Mouse (Mus musculus) kidney, embryonic 16.5 days (tissue): ENCODE data around the gene Mn1. TPM values are rescaled to one million over a fixed set of nuclear protein-coding genes. Genes with fewer than 3 reads are reported as not detected.

Experiments
- ATAC-seq: fragments of 200-750 bp; cut with Nextera tagmentation; 2 replicates; pipeline ENCODE4 v1.8.0; 2017; ENCODE audit warnings: moderate TSS enrichment; ENCODE audit not compliant: low FRiP score, low TSS enrichment
- H3K27ac ChIP-seq: fragments of 300-500 bp; sonication (generic); 2 replicates; pipeline ENCODE4 v1.5.1; 2014; ENCODE audit warnings: low read length
- H3K27me3 ChIP-seq: fragments of 300-500 bp; sonication (generic); 2 replicates; pipeline ENCODE4 v1.6.1; 2014; ENCODE audit warnings: low read length, control low read depth, mixed read lengths; ENCODE audit not compliant: insufficient read depth
- H3K36me3 ChIP-seq: fragments of 300-500 bp; sonication (generic); 2 replicates; pipeline ENCODE4 v1.6.1; 2014; ENCODE audit warnings: low read length, control low read depth, mixed read lengths; ENCODE audit not compliant: insufficient read depth
- H3K4me1 ChIP-seq: fragments of 300-500 bp; sonication (generic); 2 replicates; pipeline ENCODE4 v1.6.1; 2014; ENCODE audit warnings: low read length, control low read depth, mixed read lengths; ENCODE audit not compliant: insufficient read depth
- H3K4me2 ChIP-seq: fragments of 300-500 bp; sonication (generic); replicated peaks from 2 replicates; pipeline ENCODE4 v1.6.1; 2014; ENCODE audit warnings: low read depth, low read length
- H3K4me3 ChIP-seq: fragments of 300-500 bp; sonication (generic); 2 replicates; pipeline ENCODE4 v1.5.1; 2014; ENCODE audit warnings: mild to moderate bottlenecking, low read length
- H3K9ac ChIP-seq: fragments of 300-500 bp; sonication (generic); replicated peaks from 2 replicates; pipeline ENCODE4 v1.6.1; 2014; ENCODE audit warnings: low read length
- H3K9me3 ChIP-seq: fragments of 300-500 bp; sonication (generic); 2 replicates; pipeline ENCODE4 v1.6.1; 2016; ENCODE audit warnings: low read length, control low read depth
- WGBS: fragments of 180-500 bp; shearing (Covaris S2); extraction: QIAGEN DNeasy Blood & Tissue Kit; methylation state at CpG from one replicate; pipeline ENCODE4 v1.1.7; 2014; 5-methylcytosine and 5-hydroxymethylcytosine counted together
- polyA plus RNA-seq: library from polyadenylated mRNA; unstranded; fragments of >200 nt; fragmentation: Nextera tagmentation; extraction: Ambion mirVana; gene quantifications from 2 replicates; pipeline ENCODE4 v1.2.1, GENCODE M21; 2015

Gene Mn1
- polyA plus RNA-seq, 1 experiment from 2014 or later: 6.9 TPM

DNA sequence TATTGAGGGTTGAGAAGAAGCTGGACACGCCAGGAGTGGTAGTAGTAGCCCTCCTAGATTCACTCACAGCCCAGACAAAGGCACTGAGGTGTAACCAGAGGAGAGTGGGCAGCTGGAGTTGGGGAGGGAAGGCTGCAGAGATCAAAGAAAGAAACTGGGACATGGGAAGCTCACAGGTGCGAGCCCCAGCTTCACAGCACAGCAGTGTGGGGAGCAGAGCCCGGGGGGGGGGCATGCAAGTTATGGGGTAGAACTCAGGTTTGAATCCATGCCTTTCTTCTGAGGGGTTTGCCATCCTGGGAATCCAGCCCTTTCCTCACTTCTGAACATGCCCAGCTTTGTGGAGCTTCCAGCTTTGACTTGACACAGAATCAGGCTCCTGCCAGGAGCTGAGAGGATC lies 82.9 kb downstream of the Mn1 start:
- H3K27ac ChIP-seq: no peak overlapping the region
- no peak overlapping the region for H3K9ac ChIP-seq
- no peaks in the 10 kb centered on the region for H3K4me1 ChIP-seq
- H3K9me3 ChIP-seq: no peaks in the 10 kb centered on the region
- 46% methylated on average over 3 of the region's 3 CpGs for WGBS
- peaks cover 22% of the 10 kb centered on the region for H3K27me3 ChIP-seq
- no peak for ATAC-seq
- H3K36me3 ChIP-seq: no peaks in the 10 kb centered on the region
- H3K4me3 ChIP-seq: no peak overlapping the region
- no peak overlapping the region for H3K4me2 ChIP-seq

DNA sequence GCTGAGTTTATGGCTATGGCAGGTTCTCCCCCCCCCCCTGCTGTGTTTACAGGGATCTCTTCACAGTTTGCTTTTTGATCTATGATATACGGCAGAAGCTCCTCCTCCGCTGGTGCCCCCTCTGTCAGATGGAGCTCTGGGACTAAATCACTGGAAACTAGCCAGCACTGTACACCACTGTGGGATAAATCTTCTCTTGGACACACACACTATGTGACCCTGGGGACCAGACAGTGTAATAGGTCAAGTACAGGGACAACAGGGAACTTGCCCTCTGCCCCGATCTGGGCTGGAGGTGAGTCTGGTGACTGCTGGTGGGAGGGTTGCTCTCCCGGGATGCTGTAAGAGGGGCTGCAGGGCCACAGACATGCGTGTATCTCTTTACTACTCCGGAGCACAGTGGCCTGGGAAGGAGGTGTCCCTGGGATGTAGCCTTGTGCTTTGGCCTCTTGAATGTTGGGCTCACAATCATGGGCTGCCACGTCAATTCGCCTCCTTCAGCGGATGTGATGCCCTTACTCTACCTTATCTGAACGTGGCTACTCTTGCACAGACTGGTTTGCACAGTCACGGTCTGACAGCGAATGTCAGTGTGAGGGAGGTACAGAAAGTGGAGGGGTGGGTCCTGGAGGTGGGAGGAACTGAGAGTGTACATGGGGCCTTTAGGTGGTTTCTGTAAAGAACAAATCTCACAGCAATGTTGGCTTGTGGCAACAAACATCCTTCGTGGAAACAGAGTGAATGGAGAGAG lies 84.7 kb downstream of the Mn1 start:
- H3K4me1 ChIP-seq: peaks cover 11% of the 10 kb centered on the region
- H3K27me3 ChIP-seq: peaks cover 22% of the 10 kb centered on the region
- no peak overlapping the region for H3K9ac ChIP-seq
- no peak overlapping the region for H3K27ac ChIP-seq
- H3K9me3 ChIP-seq: no peaks in the 10 kb centered on the region
- no peak overlapping the region for H3K4me2 ChIP-seq
- H3K36me3 ChIP-seq: no peaks in the 10 kb centered on the region
- 29% methylated on average over 13 of the region's 13 CpGs for WGBS
- no peak for ATAC-seq
- H3K4me3 ChIP-seq: no peak overlapping the region

DNA sequence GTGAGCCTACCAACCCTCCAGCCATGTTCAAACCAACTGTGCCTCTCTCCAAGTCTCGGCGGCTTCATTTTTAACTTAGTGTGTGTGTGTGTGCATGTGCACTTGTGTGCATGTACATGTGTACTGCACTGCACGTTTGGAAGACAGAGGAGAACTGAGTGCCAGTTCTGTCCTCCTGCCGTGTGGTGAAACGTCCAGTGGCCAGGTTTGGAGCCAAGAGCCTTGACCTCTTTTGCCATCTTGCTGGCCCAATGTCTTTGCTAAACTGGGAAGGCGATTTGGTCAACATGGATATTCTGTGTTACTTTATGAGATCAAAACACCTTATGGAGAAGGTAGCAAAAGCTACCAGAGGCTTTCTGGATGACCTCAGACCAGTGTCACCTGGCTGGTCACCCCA lies 88.1 kb downstream of the Mn1 start:
- WGBS: 89% methylated on average over 6 of the region's 6 CpGs
- H3K9ac ChIP-seq: no peak overlapping the region
- no peaks in the 10 kb centered on the region for H3K9me3 ChIP-seq
- no peak overlapping the region for H3K27ac ChIP-seq
- no peak overlapping the region for H3K4me3 ChIP-seq
- H3K4me1 ChIP-seq: peaks cover 32% of the 10 kb centered on the region
- H3K4me2 ChIP-seq: no peak overlapping the region
- H3K27me3 ChIP-seq: peaks cover 30% of the 10 kb centered on the region
- no peak for ATAC-seq
- no peaks in the 10 kb centered on the region for H3K36me3 ChIP-seq

DNA sequence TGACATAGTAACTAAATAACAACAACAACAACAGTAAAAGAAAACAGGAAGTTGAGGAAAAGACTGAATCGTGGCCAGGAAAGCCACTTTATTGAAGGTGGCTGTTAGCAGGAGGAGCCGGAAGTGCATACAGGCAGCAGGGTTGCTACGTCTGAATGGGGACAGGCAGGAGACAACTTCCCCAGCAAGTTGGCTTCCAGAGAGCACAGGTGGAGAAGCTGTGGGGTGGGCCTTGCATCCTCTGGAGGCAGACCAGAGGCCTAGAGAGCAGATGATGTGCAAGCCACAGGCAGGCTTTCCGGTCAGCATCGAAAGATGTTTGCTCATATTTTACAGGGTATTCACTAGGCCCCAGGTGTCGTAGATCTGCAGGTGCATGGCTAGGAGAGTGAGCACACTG lies 88.7 kb downstream of the Mn1 start:
- Histone ChIP-seq H3K27me3 (peaks cover 36% of the 10 kb centered on the region), H3K36me3 (no peaks in the 10 kb centered on the region), H3K4me3 (no peak overlapping the region), H3K4me1 (peaks cover 38% of the 10 kb centered on the region), H3K9ac (no peak overlapping the region), H3K4me2 (no peak overlapping the region), H3K9me3 (no peaks in the 10 kb centered on the region), H3K27ac (no peak overlapping the region)
- WGBS: 84% methylated on average over 6 of the region's 6 CpGs
- no peak for ATAC-seq

DNA sequence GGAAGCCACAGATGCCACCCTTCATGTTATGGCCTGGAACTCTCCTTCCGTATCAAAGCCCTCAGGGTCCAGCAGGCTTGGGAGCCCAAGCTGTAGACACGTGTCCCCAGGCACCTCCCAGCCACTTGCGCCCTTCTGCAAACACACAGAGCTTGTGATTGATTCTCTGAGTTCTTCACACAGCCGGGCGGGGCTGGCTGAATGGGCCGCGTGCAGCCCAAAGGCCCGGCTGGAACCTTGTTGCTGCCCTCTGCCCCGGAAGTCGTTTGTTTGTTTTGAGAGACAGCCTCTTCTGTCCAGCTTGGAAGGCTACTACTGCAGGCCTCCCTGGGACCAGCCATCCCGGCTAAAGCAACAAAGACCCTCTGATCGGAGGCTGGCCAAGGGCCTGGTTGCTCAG lies 89.2 kb downstream of the Mn1 start:
- peaks cover 39% of the 10 kb centered on the region for H3K4me1 ChIP-seq
- peak overlapping the region; percentile 6; the same call in 1 of the 2 replicates for H3K27ac ChIP-seq
- H3K9me3 ChIP-seq: no peaks in the 10 kb centered on the region
- no peak overlapping the region for H3K4me2 ChIP-seq
- H3K9ac ChIP-seq: no peak overlapping the region
- H3K27me3 ChIP-seq: peaks cover 39% of the 10 kb centered on the region
- H3K36me3 ChIP-seq: no peaks in the 10 kb centered on the region
- no peak overlapping the region for H3K4me3 ChIP-seq
- ATAC-seq: peak; percentile 33
- WGBS: 10% methylated on average over 12 of the region's 12 CpGs

Other genes with a start within 250 kb of the Mn1 start
- gene Pitpnb, start 86.6 kb upstream of the Mn1 start, polyA plus RNA-seq: 112 and 114 TPM in 2 replicates